Mouse (Mus musculus): ENCODE data around the gene Capn2. TPM values are rescaled to one million over a fixed set of nuclear protein-coding genes. Genes with fewer than 3 reads are reported as not detected.

The Capn2 gene
- polyA plus RNA-seq, 1 experiment, result 86.9 TPM

DNA sequence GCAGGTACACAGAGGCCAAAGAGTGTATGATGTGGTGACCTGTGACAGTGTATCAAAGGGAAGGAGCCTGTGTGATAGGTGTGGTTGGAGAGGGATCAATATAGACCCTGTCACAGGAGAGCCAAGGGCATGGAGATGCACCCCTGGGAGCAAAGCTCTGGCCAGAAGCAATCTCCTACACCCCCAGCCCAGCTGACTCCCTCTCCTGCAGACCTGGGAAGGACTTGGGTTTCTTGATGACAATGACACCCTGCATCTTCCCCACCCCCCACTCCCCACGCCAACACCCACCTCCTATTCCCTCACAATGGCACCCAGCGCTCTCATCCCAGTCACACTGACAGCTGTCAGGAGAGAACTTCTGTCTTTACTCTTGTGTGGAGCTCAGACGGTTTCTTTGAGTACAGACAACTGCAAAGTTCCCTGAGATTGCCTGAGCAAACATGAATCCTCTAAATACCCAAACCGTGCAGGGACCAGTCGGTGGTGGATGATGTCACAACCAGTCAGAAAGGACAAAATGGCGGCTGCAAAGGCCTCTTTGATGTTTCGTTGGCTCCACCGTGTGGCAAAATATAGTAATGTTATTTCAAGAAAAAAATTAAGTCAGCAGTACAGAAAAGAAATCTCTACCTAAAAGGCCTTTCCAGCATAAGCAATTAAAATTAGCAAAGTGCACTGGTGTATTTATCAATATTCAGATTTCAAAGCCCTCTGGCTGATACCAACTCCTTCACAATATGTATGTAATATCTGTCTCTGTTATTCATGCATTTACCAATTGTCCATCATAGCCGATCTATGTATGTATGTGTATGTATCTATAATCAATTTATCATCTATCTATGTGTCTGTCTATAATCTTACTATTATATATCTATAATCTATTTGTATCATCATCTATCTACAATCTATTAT lies 21.9 kb upstream of the Capn2 start:
- DNase-seq, result peak; percentile 73 to 85
- 15% methylated on average over 9 of the region's 9 CpGs for WGBS
- no peaks in the 10 kb centered on the region for H3K27me3 ChIP-seq (ENCODE audit: control insufficient read depth, insufficient read depth, low read length)
- no peak overlapping the region for H3K27ac ChIP-seq (ENCODE audit: insufficient read depth, low read length)
- peak overlapping the region; percentile 72 for H3K4me3 ChIP-seq (replicated peaks; ENCODE audit: insufficient read depth, low read depth, low read length)
- 0 out of 2 replicates have a peak, but pooled peaks cover 4% of the 10 kb centered on the region for H3K4me1 ChIP-seq (ENCODE audit: control insufficient read depth, insufficient read depth, low read length)
- TF ChIP-seq CTCF (IDR thresholded peaks at IDR 0.05; ENCODE audit: borderline replicate concordance, insufficient read depth, low read depth, low read length) (peak; percentile 78), POLR2A (IDR thresholded peaks at IDR 0.05; ENCODE audit: borderline replicate concordance, insufficient read depth, low read length) (peak; percentile 17; the same call in 1 of the 2 replicates)

DNA sequence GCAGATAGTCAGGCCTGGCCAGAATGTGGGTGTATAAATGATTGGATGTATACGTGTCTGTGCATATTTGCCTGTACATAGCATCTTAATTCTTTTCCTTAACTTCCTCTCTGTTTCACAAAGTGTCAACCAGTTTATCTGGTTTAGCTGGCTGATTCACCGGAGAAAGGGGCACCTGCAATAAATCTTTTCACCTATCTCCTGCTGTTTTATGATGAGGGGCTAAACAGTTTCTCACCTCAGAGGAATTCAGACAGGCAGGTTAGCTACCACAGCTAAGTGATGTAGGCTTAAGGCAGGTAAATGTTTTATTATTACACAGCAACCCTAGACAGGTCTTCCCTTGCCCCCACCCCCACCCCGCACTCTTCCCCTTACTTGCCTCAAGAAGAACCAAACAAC lies 17.7 kb upstream of the Capn2 start:
- DNase-seq, result no peak
- H3K4me1 ChIP-seq (ENCODE audit: control insufficient read depth, insufficient read depth, low read length), result 0 out of 2 replicates have a peak, but pooled peaks cover 4% of the 10 kb centered on the region
- no peak for TF ChIP-seq POLR2A (IDR thresholded peaks at IDR 0.05; ENCODE audit: borderline replicate concordance, insufficient read depth, low read length)
- TF ChIP-seq CTCF (IDR thresholded peaks at IDR 0.05; ENCODE audit: borderline replicate concordance, insufficient read depth, low read depth, low read length), result no peak
- 90% methylated on average over 3 of the region's 3 CpGs for WGBS
- H3K27me3 ChIP-seq (ENCODE audit: control insufficient read depth, insufficient read depth, low read length), result no peaks in the 10 kb centered on the region
- no peak overlapping the region for H3K27ac ChIP-seq (ENCODE audit: insufficient read depth, low read length)
- no peak overlapping the region for H3K4me3 ChIP-seq (replicated peaks; ENCODE audit: insufficient read depth, low read depth, low read length)

DNA sequence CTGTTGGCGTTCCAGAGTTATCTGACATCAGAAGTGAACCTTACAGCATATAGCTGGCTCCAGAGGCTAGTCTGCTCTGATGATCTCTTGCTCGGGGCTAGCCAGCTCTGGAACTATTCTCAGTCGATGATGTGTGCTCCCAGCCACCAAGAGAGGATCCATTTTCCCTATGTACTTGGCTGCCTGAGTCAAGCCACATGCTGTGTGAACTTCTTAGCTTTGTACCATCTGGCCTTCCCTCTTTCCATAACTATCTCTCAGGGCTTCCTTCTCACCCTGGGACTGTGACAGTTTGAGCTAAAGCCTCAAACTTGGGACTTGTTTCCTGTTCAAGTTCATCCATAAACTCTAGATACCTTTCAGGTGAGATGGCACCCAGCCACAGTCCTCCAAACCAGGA lies 16.2 kb upstream of the Capn2 start:
- TF ChIP-seq CTCF (IDR thresholded peaks at IDR 0.05; ENCODE audit: borderline replicate concordance, insufficient read depth, low read depth, low read length) (no peak), POLR2A (IDR thresholded peaks at IDR 0.05; ENCODE audit: borderline replicate concordance, insufficient read depth, low read length) (no peak)
- Histone ChIP-seq H3K4me1 (ENCODE audit: control insufficient read depth, insufficient read depth, low read length) (no peaks in the 10 kb centered on the region), H3K27ac (ENCODE audit: insufficient read depth, low read length) (no peak overlapping the region), H3K27me3 (ENCODE audit: control insufficient read depth, insufficient read depth, low read length) (no peaks in the 10 kb centered on the region), H3K4me3 (replicated peaks; ENCODE audit: insufficient read depth, low read depth, low read length) (no peak overlapping the region)
- DNase-seq, result no peak
- WGBS, result 48% methylated on average over 3 of the region's 3 CpGs

DNA sequence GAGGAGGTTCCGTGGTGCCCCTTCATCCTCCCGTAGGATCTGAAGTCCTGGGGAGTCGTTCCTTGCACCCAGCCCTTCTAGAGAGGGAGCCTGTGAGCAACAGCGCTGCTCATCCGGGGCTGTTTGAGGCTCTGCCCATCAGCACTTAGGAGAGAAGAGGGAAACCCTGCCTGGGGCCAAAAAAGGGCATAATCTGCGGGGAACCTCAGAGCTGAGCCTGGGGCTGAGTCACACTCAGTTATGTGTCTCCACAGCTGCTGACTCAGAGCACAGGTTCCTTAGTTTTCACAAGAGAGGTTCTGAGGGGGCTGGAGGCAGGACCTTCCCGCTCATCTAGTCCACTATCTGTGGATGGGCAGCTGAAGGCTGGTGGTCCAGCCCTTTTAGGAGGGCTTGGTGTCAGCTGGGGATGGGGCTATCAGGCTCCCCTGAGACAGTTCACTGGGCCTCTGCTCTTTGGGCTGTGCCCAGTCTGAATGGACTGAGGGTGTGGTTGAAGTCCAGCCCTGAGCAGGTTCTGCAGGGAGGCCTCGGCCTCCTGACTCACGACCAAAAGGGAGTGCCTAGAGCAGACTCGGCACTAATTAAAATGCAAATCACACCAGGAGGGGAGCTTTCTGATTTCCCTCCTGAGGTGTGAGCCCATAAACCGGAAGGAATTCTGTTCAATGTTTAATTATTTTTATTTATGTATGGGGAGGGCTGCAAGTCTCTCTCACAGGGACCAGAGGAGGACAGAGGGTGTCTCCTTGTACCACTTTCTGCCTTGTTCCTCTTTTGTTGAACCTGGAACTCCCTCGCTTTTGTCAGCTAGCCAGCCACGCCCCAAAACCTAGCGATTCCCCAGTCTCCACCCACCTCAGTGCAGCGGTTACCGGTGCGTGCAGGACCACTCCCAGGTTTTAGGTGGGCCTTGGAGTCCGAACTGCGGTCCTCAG lies 10.8 kb upstream of the Capn2 start:
- H3K4me3 ChIP-seq (replicated peaks; ENCODE audit: insufficient read depth, low read depth, low read length), result no peak overlapping the region
- no peak for DNase-seq
- H3K27ac ChIP-seq (ENCODE audit: insufficient read depth, low read length), result no peak overlapping the region
- WGBS, result 27% methylated on average over 19 of the region's 19 CpGs
- TF ChIP-seq CTCF (IDR thresholded peaks at IDR 0.05; ENCODE audit: borderline replicate concordance, insufficient read depth, low read depth, low read length) (no peak), POLR2A (IDR thresholded peaks at IDR 0.05; ENCODE audit: borderline replicate concordance, insufficient read depth, low read length) (no peak)
- H3K4me1 ChIP-seq (ENCODE audit: control insufficient read depth, insufficient read depth, low read length), result no peaks in the 10 kb centered on the region
- no peaks in the 10 kb centered on the region for H3K27me3 ChIP-seq (ENCODE audit: control insufficient read depth, insufficient read depth, low read length)

DNA sequence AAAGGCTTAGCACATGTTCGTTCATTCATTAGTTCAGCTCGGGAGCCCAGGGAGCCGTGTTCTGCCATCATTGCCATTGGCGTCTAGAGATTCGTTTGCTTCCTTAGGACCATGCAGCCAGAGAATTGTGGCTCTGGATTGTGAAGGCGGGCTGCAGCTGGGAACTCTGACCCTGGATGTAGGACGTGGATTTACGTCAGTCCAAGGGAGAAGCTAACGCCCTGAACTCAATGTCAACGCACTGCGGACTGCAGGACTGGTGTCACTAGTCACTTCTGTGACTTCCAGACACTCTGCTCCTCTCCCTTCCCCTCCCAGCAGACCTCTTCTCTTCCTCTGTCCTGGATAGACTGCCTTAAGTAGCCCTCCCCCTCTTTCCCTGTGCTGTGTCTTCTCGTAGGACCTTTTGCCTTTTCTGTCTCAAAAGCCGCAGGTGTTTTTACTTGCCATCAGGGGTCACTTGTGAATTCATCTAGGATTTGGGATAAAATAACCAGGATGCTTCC lies 9.9 kb upstream of the Capn2 start:
- no peak for DNase-seq
- TF ChIP-seq CTCF (IDR thresholded peaks at IDR 0.05; ENCODE audit: borderline replicate concordance, insufficient read depth, low read depth, low read length) (no peak), POLR2A (IDR thresholded peaks at IDR 0.05; ENCODE audit: borderline replicate concordance, insufficient read depth, low read length) (no peak)
- no peaks in the 10 kb centered on the region for H3K4me1 ChIP-seq (ENCODE audit: control insufficient read depth, insufficient read depth, low read length)

DNA sequence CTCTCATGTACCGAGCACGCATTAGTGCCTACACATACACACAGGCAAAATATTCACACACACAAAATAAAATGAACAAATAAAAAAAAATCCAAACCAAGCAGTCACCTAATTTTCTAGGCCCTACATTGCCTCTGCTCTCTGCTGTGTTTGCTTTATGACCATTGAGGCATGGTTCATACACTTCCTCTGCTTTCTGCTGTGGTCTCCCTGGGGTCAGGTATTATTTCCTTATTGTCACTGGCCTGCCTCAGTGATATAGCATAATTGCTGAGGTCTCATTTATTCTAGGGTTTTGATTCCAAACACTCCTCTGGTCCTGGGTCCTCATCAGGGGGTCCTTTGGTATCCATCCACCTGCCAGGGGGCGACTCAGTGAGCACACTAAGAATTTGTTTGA lies 8.2 kb upstream of the Capn2 start:
- no peak overlapping the region for H3K4me3 ChIP-seq (replicated peaks; ENCODE audit: insufficient read depth, low read depth, low read length)
- no peak overlapping the region for H3K27ac ChIP-seq (ENCODE audit: insufficient read depth, low read length)
- H3K4me1 ChIP-seq (ENCODE audit: control insufficient read depth, insufficient read depth, low read length), result no peaks in the 10 kb centered on the region
- no peak for DNase-seq
- no peak for TF ChIP-seq CTCF (IDR thresholded peaks at IDR 0.05; ENCODE audit: borderline replicate concordance, insufficient read depth, low read depth, low read length)
- no peaks in the 10 kb centered on the region for H3K27me3 ChIP-seq (ENCODE audit: control insufficient read depth, insufficient read depth, low read length)
- WGBS, result 96% methylated on average over 3 of the region's 3 CpGs

More for the DNA sequence above, 9.9 kb upstream of the Capn2 start:
- H3K27ac ChIP-seq (ENCODE audit: insufficient read depth, low read length), result no peak overlapping the region
- no peaks in the 10 kb centered on the region for H3K27me3 ChIP-seq (ENCODE audit: control insufficient read depth, insufficient read depth, low read length)
- no peak overlapping the region for H3K4me3 ChIP-seq (replicated peaks; ENCODE audit: insufficient read depth, low read depth, low read length)
- WGBS, result 66% methylated on average over 13 of the region's 13 CpGs

DNA sequence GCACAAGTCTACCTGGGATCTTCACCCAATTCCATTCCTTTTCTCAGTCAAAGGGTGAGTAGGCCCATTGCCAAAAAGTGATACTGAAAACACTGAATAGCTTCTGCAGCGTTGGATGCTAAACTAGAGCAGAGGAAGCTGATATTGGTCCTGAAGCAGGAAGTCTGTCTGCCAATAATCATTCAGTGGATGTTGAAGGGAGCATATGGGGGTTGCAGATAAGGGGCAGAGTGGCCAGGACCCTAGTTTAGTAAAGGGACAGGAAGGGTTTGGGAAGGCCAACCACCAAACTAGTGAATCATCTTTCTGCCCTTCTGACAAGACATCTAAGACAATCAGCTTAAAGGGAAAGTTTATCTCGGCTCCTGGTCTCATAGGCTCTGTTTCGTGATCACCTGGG lies 6.3 kb upstream of the Capn2 start:
- no peaks in the 10 kb centered on the region for H3K27me3 ChIP-seq (ENCODE audit: control insufficient read depth, insufficient read depth, low read length)
- peak in 1 of 2 experiments; percentile 1 for DNase-seq
- H3K4me3 ChIP-seq (replicated peaks; ENCODE audit: insufficient read depth, low read depth, low read length), result no peak overlapping the region
- H3K4me1 ChIP-seq (ENCODE audit: control insufficient read depth, insufficient read depth, low read length), result no peaks in the 10 kb centered on the region
- no peak for TF ChIP-seq POLR2A (IDR thresholded peaks at IDR 0.05; ENCODE audit: borderline replicate concordance, insufficient read depth, low read length)
- TF ChIP-seq CTCF (IDR thresholded peaks at IDR 0.05; ENCODE audit: borderline replicate concordance, insufficient read depth, low read depth, low read length), result no peak
- H3K27ac ChIP-seq (ENCODE audit: insufficient read depth, low read length), result no peak overlapping the region
- 89% methylated on average over 3 of the region's 3 CpGs for WGBS

Measured in cerebellum, adult 2 months (tissue).